7 mouse cellular contexts compared by ENCODE assay signal in genomic region chr6:7845680-7846017, GRCm38 (mm10). TPM values are rescaled to one million over a fixed set of nuclear protein-coding genes. Genes with fewer than 3 reads are reported as not detected.
DNase-seq lines count a peak whose midpoint lies in the region; ATAC-seq lines count a peak whose summit lies in the region.

No protein-coding gene starts in this region.

- no peaks in the 10 kb centered on the region for H3K27me3 ChIP-seq in neural tube, embryonic 11.5 days (ENCODE audit: control insufficient read depth, insufficient read depth, low read length)
- no peaks in the 10 kb centered on the region for H3K27me3 ChIP-seq in embryonic facial prominence, embryonic 11.5 days (ENCODE audit: control insufficient read depth, insufficient read depth, low read length)
- no peaks in the 10 kb centered on the region for H3K27me3 ChIP-seq in limb, embryonic 11.5 days (ENCODE audit: control insufficient read depth, insufficient read depth, low read length)
- no peaks in the 10 kb centered on the region for H3K27me3 ChIP-seq in neural tube, embryonic 15.5 days (replicated peaks)

- peak overlapping the region; percentile 67 for H3K4me2 ChIP-seq in neural tube, embryonic 11.5 days (ENCODE audit: low read depth)
- no peak overlapping the region for H3K4me2 ChIP-seq in embryonic facial prominence, embryonic 11.5 days (ENCODE audit: low read depth, low read length)
- peak overlapping the region; percentile 48 for H3K4me2 ChIP-seq in limb, embryonic 11.5 days (ENCODE audit: low read depth, severe bottlenecking)
- H3K4me2 ChIP-seq in neural tube, embryonic 15.5 days: peak overlapping the region; percentile 60

- no peak overlapping the region for H3K27ac ChIP-seq in neural tube, embryonic 11.5 days (ENCODE audit: low read depth, low read length)
- H3K27ac ChIP-seq in embryonic facial prominence, embryonic 11.5 days (replicated peaks; ENCODE audit: low read depth, low read length): no peak overlapping the region
- H3K27ac ChIP-seq in limb, embryonic 11.5 days (replicated peaks; ENCODE audit: low read depth, low read length): no peak overlapping the region
- H3K27ac ChIP-seq in neural tube, embryonic 15.5 days (replicated peaks): no peak overlapping the region

- H3K4me1 ChIP-seq in neural tube, embryonic 11.5 days (ENCODE audit: control insufficient read depth, insufficient read depth, low read length): 0 out of 2 replicates have a peak, but pooled peaks cover 2% of the 10 kb centered on the region
- no peaks in the 10 kb centered on the region for H3K4me1 ChIP-seq in embryonic facial prominence, embryonic 11.5 days (ENCODE audit: control insufficient read depth, insufficient read depth, low read length)
- 0 out of 2 replicates have a peak, but pooled peaks cover 2% of the 10 kb centered on the region for H3K4me1 ChIP-seq in limb, embryonic 11.5 days (ENCODE audit: control insufficient read depth, insufficient read depth, low read length)
- H3K4me1 ChIP-seq in neural tube, embryonic 15.5 days: peaks cover 23% of the 10 kb centered on the region

- ATAC-seq in neural tube, embryonic 11.5 days (ENCODE audit: insufficient read depth, low FRiP score, low TSS enrichment): no peak
- ATAC-seq in embryonic facial prominence, embryonic 11.5 days (replicated peaks; ENCODE audit: insufficient number of reproducible peaks, low FRiP score, low TSS enrichment, low read depth): no peak
- ATAC-seq in limb, embryonic 11.5 days (ENCODE audit: insufficient number of reproducible peaks, low FRiP score, low TSS enrichment, low read depth): no peak
- no peak for ATAC-seq in neural tube, embryonic 15.5 days (ENCODE audit: low FRiP score)
- no peak for ATAC-seq in cerebellum, adult (ENCODE audit: insufficient number of reproducible peaks, low FRiP score, low TSS enrichment)

- H3K9ac ChIP-seq in neural tube, embryonic 11.5 days (ENCODE audit: low read length): no peak overlapping the region
- H3K9ac ChIP-seq in embryonic facial prominence, embryonic 11.5 days (replicated peaks; ENCODE audit: low read length): no peak overlapping the region
- peak overlapping the region; percentile 37; the same call in 1 of the 2 replicates for H3K9ac ChIP-seq in limb, embryonic 11.5 days (ENCODE audit: low read length)
- H3K9ac ChIP-seq in neural tube, embryonic 15.5 days (replicated peaks): no peak overlapping the region

- no peaks in the 10 kb centered on the region for H3K36me3 ChIP-seq in neural tube, embryonic 11.5 days (ENCODE audit: control insufficient read depth, insufficient read depth, low read length)
- no peaks in the 10 kb centered on the region for H3K36me3 ChIP-seq in embryonic facial prominence, embryonic 11.5 days (replicated peaks; ENCODE audit: control insufficient read depth, insufficient read depth, low read depth, low read length)
- H3K36me3 ChIP-seq in limb, embryonic 11.5 days (ENCODE audit: control insufficient read depth, insufficient read depth, low read length): no peaks in the 10 kb centered on the region
- no peaks in the 10 kb centered on the region for H3K36me3 ChIP-seq in neural tube, embryonic 15.5 days

- DNase-seq in neural tube, embryonic 11.5 days (ENCODE audit: low spot score): no peak
- DNase-seq in neural tube, embryonic 10.5 days (ENCODE audit: extremely low spot score, low spot score): no peak
- DNase-seq in embryonic facial prominence, embryonic 11.5 days (ENCODE audit: low spot score): no peak
- DNase-seq in limb, embryonic 11.5 days (ENCODE audit: low spot score): peak; percentile 22
- DNase-seq in cerebellum, adult 9-11 months: no peak

- no peaks in the 10 kb centered on the region for H3K9me3 ChIP-seq in neural tube, embryonic 11.5 days (ENCODE audit: control insufficient read depth, low read length)
- H3K9me3 ChIP-seq in embryonic facial prominence, embryonic 11.5 days (replicated peaks; ENCODE audit: control insufficient read depth, low read length): no peaks in the 10 kb centered on the region
- no peaks in the 10 kb centered on the region for H3K9me3 ChIP-seq in limb, embryonic 11.5 days (ENCODE audit: control insufficient read depth, low read length)
- no peaks in the 10 kb centered on the region for H3K9me3 ChIP-seq in neural tube, embryonic 15.5 days (replicated peaks)

- peak overlapping the region; percentile 77 for H3K4me3 ChIP-seq in neural tube, embryonic 11.5 days (ENCODE audit: low read depth, low read length)
- H3K4me3 ChIP-seq in embryonic facial prominence, embryonic 11.5 days (ENCODE audit: low read depth, low read length): peak overlapping the region; percentile 82
- H3K4me3 ChIP-seq in limb, embryonic 11.5 days (ENCODE audit: low read depth, low read length): peak overlapping the region; percentile 63
- H3K4me3 ChIP-seq in neural tube, embryonic 15.5 days (replicated peaks): peak overlapping the region; percentile 80

- WGBS in neural tube, embryonic 11.5 days: 34% methylated on average over 6 of the region's 6 CpGs
- WGBS in embryonic facial prominence, embryonic 11.5 days: 14% methylated on average over 6 of the region's 6 CpGs
- WGBS in limb, embryonic 11.5 days: 26% methylated on average over 6 of the region's 6 CpGs
- WGBS in neural tube, embryonic 15.5 days: 25% methylated on average over 6 of the region's 6 CpGs

RNA-seq across cellular contexts. Expression of gene C1galt1, which starts 1.0 kb away (rescaled TPM):
- polyA plus RNA-seq in neural tube, embryonic 11.5 days (2014; fragmentation: Nextera tagmentation; extraction: Ambion mirVana): 5.0 TPM in 2 replicates
- polyA plus RNA-seq in embryonic facial prominence, embryonic 11.5 days (2014; fragmentation: Nextera tagmentation; extraction: Ambion mirVana): 4.6 and 6.4 TPM in 2 replicates
- 6.4 and 8.3 TPM in 2 replicates for polyA plus RNA-seq in limb, embryonic 11.5 days (2014; fragmentation: Nextera tagmentation; extraction: Ambion mirVana)
- 1.8 and 2.4 TPM in 2 replicates for polyA plus RNA-seq in neural tube, embryonic 15.5 days (2015; fragmentation: Nextera tagmentation; extraction: Ambion mirVana)
